Mouse (Mus musculus) heart, postnatal 4 days (tissue): ENCODE measurements at regions not wholly inside any gene's neighbourhood (a gene's known extent, or its start where the extent isn't known, plus 50 kb on each side); places are given as distances from the start of the nearest gene placed in this dataset.
"Not testable (repeated sequence)": the region's sequence is repeated elsewhere in the genome, so short reads cannot be mapped to it uniquely, and the experiment has no call there.

Source experiments
- DNase-seq: peaks from one replicate; pipeline ENCODE4 v3.0.0; 2021

DNA sequence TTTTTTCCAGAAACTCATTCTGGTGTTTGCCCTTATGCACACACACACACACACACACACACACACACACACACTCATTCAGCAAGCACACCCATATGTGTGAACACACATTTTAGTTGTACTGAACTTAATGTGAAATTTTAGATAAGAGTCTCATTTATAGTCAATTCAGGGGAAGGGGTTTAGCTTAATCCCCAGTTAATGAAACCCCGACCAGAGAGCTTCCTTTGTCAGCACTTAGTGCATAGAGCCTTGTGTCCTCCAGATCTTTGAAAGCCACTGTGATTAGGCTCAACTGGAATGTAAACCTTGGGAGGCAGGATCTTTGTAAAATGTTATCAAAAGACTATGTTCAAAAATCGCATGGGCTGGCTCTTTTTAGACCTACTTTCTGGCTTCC, 53.4 kb downstream of the Rps12 start:
- DNase-seq, result no peak

DNA sequence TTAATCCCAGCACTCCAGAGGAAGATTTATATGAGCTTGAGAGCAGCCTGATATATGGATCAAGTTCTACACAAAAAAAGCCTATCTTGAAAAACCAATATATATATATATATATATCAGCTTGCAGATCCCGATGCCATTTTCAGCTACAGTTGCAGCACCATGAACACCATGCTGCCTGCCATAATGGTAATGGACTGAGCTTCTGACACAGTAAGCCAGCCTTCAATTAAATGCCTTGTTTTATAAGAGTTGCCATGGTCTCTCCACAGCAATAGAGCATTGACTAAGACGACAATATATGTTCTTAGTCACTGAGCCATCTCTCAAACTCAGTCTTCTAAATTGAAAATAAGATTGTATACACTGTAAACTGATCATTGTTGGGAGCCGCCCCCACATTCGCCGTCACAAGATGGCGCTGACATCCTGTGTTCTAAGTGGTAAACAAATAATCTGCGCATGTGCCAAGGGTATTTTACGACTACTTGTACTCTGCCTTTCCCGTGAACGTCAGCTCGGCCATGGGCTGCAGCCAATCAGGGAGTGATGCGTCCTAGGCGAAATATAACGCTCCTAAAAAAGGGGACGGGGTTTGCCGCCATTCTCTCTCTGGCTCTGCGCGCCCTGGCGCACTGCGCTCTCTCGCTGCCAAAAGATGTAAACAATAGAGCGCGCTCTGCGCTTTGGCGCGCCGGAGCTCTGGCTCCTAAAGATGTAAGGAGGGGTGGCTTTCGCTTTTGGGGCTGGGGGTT, 60.9 kb downstream of the Rps12 start:
- DNase-seq, result not testable (repeated sequence)

DNA sequence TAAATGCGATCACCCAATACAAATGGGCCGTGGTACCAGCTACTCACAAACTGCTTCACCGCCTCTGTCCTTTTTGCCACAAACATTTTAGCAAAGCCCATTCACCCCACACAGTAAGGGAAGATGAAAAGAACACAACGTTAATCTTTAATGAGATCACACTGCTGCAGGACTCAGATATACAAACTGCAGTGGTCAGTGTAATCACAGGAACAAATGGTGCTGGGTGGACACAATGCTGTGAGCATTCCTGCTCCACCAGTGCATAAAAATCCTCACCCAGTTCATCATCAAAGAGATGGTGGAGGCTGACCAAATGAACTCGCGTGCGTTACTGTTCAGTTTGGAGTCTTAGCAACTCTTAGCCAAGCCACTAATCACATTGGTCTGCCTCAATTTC, 69.0 kb downstream of the Rps12 start:
- no peak for DNase-seq

DNA sequence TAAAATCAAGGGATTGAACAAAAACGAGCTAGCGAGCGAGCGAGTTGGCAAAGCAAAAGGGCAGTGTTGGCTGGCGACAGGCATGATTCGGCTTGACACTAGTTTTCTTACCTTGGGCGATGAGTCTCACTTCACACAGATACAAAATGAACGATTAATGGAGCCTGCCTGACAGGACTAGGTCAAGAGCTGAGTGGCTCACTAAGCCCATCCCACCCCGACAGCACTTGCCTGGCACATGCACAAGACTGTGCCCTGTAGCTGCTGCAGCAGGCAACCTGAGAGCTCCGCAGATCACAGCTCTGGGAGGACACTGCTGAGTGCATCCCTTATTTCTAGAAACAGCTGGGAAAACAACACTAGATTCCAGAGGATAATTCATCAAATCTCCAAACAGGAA, 71.6 kb downstream of the Rps12 start:
- DNase-seq, result no peak

DNA sequence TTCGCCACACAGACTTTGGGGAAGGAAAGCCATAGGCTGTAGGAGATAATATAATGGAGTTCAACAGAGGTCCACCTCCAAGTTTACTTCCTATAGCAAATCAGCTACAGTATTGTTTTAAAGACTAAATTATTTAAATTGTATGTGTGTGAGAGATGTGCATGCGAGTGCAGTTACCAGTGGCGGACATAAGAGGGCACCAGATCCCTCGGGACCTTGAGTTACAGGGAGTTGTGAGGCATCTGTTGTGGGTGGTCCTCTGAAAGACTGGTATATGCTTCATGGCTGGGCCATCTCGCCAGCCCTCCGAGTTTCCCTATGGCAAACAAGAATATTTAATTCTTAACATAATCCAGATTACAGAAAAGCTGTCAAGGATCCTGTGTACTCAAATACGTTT, 72.0 kb downstream of the Rps12 start:
- no peak for DNase-seq

DNA sequence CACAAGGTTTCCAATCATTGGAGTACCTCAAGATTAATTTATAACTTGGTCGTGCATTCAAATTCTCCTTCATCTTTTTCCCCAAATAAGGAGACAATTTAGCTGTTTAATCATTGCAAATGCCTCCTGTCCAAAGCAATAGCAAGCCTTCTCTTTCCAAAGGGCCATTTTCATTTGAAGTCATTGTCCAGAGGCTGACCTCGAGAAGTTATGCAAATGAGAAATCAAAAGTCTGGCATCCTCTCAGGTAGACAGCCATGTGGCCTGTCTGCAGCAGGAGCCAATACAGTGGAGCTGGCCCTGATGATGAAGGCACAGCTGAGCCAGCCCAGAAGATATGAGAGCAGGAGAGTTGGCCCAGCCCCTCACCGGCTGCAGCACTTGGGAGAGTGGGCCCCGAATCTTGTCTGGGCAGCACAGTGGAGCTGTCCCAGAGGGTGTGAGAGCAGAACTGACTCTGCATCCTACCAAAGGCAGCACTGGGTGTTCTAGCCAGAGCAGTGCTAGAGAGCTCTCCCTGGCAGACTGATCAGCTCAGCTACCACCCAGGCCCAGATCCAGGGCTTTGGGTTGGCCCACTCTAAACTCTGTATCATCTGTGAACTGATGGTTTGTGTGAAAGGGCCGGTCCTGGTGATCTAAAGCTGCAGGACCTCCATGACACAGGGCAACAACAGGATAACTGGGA, 74.2 kb downstream of the Rps12 start:
- DNase-seq, result no peak

DNA sequence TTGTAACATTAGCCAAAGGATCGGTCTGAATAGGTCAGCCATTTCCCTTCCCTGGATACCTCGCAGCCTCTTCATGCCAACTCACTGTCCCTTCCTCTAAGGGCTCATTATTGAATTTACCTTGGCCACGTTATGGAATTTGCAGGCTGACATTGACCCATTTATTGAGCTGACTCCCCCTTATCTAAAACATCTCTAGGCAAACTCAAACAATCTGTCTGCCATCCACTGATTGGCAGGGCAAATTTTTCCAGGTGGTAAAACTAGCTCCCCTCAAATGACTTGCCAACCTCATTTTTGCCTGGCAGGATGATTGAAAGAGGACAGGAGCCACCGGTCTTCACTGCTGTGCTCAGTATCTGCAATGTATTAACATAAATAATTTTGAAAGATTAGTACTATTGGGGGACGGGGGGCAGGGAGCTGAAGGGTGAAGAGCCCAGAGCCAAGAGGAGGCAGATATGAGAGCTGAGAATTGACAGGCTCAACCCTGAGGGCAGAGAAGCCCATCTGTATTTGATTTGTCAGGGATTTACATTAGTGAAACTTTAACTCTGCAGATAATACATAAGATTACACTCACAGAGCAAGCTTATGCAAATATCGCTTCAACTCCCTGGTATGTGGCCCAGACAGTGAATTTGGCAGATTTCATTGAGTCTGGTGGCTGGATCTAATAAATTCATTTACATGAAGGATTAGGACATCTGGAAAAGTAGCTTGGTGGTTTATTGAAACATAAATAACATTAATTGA, 75.5 kb downstream of the Rps12 start:
- DNase-seq, result no peak

DNA sequence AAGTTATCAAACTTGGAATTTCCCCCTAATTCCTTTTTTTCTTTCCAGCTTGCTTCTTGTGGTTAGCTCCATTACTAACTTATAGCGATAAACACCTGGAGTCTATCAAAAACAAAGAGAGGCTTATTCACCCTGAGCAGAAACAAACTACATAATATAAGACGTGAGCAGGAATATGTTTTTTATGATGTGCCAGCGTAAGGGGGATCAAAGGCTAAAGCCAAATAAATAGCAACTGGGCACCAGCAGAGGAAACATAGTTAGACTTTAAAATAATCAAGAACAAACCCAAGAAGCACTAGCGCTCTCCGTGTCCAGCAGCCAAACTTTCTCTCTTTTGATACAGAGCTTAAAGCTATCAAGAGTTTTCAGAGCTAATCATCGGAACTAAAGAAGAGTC, 76.1 kb downstream of the Rps12 start:
- DNase-seq, result no peak

DNA sequence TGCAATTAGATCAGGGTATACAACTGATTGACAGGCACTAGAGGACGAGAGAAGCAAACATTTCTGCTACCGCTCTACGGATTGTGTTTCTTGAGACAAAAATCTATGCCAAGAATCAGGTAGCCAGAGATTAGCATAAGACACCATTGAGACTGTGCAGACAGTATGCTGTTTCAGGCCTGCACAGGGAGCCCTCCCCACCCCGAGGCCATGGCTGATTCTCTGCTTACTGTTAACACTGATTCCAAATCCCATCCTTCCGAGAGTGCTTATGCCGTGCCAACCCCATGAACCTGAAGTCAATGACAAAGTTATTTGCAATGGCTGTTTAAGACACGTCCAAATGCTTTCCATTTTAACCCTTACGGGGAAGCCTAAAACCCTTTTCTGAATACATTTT, 78.8 kb downstream of the Rps12 start:
- DNase-seq, result no peak

DNA sequence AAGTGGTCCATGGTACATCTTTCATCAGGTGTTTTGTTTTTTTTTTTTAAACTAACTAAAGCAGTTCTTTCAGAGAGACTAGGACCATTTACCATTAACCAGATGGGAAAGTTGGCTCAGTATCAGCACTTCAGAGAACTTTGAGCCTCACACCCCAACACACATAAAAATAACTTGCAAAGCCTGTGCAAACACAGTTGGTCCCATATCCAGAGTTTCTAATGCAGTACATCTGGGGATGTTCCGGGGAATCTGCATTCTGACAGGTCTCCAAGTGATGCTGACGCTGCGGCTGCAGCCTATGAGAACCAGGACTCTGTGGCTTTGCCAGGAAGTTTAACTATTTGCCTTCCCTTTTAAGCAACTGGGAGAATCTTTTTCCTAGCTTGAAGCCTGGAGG, 79.9 kb downstream of the Rps12 start:
- no peak for DNase-seq

DNA sequence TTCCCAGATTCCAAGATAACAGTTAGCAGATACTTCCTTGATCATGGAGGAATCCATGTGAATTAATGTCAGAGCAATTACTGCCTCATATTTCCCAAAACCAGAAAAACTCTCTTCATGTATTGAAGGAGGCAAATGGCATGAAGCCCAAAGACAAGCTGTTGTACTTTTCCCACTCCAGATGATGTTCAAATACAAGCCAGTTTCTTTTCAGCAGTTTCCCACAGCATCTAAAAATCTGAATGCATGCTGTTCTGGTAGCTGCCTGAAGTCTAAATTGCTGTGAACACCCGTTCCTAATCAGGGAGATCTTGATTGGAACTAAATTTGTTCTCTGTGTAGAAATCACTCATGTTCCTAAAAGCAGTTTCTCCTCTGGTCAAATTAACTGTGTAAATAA, 83.0 kb downstream of the Rps12 start:
- no peak for DNase-seq

DNA sequence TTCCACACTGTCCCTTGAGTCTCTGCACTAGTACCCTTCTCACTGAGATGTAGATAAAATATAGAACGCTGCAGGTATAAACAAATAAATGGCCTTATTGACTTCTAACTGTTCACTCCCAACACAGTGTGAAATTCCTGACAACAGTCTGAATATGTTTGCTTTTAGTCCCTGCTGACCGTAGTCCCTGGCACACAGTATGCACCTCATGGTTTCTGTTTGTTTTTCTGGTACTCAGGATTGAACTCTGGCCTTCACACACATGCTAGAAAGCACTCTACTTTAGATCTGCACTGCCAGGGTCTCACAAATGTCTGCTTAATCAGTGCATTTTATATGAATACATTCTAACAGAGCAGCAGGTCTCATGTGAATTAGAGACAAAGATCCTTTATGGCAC, 95.8 kb downstream of the Rps12 start:
- DNase-seq, result no peak

DNA sequence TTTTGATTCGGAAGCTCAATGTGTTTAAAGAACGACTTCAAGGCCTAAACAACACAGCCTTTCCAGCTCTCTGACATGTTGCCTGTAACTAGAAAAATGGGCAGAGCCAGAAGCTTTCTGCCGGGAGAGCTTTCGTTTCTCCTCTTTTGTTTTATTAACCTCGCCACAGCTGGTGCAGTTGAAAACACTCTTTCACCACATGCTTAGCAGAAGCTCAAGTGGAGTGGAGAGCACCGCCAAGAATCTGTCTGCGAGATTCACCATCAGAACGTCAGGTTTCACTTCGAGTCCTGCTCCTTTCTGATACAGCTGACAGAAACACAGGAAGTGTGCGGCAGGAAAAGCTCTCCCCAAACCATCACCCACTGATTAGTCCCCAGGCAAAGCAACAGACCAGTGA, 100.1 kb downstream of the Rps12 start:
- DNase-seq, result peak; percentile 44

DNA sequence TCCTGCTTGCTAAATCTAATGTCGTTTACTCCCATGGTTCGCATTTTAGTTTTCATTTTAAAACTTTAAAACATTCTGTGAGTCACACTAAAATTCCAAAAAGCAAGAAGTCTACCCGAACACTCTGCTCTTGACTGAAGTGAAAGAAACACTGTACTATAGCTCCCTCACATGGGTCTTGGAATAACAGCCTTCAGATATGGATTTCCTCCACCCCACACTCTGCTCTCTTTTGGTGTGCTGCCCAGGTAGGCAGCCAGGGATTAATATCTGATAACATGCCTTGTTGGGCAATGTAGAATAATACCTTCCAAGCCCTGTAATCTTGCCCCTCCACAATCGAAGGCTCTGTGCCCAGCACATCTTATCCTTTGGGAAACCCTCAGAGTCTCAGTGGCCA, 104.0 kb downstream of the Rps12 start:
- DNase-seq, result no peak

DNA sequence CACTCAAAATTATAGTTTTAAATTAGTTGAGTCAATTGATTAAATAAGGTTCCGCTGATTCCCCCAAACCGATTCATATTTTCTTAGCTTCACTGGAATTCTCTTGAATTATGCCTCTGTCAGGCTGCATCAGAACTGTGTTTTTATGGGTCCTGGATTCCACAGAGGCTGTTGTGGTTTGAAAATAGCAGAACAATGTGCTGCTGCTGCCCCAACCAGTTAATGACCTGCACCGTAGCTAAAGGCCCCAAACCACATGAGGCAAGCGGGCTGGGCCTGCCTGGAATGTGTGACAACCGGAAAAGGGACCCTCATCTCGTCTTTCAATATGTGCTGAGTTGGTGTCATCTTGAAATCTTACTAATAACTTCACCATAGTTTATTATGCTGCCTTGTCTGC, 111.2 kb downstream of the Rps12 start:
- no peak for DNase-seq

DNA sequence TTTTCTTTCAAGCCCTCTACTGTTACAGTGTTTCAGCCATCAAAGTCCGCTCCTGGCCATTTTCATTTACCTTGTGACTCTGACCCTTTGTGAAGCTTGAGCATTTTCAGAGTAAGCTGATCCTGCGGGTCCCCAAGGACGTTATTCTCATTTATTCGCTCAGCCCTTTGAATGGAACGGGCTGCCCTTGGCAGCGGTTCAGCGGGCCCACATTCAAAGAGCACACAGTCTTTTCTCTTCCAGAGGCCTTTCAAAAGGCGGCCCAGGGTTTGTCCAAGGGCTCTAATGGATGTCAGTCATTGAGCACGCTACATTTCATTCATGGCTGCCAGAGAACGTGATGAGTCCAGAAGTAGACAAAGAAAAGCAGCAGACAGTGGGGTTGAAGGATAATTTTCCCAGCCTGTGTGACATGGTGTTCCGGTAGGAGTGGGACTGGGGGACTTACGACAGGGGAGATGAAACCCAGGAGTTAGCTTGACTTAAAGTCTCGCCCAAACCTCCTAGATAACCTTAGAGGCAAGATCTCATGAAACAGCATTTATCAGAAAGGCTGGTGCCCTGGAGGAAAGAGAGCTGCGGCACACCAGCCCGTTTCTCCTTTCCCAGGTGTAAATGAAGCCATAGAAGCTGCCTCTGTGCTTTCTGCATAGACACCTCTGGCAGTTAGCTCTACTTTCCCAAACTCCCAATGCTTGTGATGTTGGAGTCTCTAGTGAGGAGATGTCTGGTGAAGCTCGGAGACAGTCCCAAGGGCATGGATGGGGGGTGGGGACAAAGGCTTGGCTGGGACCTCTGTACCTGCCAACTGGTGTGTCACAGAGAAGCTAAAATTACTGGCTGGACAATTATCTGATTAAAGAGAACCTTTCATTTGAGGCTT, 112.2 kb downstream of the Rps12 start:
- DNase-seq, result no peak

DNA sequence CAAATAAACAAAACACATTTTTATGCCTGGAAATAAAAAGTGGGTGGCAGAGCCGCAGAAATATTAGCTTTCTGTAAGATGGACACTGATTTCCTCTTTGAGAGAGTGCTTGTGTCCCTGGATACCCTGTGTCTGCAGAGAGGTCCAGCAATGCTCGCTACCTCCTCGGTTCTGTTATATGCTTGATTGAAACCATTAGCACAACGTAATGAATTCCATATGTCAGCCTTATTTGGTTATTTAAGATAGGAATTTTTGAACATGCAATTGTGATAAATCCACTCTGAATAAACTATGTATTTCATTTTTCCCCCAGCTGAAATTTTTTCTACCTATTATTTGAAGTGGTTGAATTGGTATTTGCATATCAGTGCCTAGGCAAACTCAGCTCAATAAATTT, 114.8 kb downstream of the Rps12 start:
- no peak for DNase-seq

DNA sequence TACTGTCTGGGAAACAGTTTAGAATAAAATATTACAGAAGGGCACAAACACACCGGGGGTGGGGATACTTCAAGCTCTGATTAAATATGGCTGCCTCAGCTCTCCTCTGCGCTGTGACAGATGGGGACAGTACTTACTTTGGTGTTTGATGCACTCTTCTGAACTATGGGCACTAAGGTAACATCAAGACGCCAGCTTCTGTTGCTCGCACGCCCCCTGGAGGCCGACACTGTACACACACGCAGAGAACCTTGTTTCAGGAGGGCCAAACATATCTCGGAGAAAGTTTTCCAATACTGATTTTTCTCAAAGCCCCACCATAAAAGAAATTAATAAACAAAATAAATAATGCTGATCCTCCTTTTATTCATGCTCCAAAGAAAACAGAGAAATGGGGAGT, 115.6 kb downstream of the Rps12 start:
- peak; percentile 29 for DNase-seq

DNA sequence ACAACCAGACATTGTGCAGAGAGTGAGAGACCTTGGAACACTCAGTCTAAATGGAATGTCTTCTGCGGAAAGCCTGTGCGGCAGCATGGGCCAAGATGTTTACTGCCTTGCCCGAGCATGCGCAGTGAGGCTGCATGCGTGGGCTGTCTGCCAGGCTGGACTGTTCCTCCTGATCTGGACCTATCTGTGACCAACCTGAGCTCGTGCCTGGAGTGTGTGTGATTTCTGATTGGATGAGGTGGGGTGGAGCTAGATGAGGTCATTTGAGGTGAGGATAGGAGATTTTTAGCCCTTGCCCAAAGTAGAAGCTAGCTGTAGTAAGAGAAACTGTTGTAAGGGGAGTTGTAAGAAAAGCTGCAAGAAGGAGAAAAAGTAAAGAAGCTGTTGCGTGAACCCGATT, 121.2 kb downstream of the Rps12 start:
- peak; percentile 33 for DNase-seq

DNA sequence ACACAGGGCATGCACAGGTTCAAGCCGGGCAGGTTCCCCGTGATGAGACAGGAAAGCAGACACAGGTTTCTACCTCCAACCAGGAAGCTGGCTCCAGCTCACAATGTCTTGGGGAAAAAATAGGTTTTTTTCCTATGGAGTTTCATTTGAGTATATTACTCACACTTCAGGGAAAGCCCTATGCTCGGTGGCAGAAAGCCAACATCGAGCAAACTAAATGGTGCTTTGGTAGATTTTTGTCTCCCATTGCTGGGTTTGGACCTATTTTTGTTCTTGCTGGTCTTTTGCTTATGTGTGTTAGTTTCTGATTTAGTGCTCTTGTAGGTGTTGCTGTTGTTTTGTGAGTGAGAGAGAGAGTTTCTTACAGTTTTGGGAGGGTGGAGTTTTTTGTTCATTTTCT, 160.9 kb downstream of the Rps12 start:
- DNase-seq, result no peak

DNA sequence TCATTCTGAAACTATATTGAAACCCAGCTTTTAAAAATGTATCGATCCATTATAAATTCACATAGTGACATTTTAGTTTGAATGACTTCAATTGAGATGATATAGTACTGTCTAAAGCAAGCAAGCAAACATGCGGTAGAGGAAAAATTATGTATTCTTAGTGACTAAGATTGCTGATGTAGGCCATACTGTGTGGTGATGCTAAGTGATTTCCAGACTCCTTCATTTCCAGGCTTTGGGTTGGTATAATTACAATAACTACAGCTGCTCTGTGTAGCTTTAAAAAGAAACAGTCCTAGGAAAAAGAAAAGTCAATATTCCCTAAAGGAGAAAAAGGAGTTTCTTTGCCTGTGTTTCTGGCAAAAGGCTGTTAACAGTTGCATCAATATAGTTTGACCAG, 175.0 kb downstream of the Rps12 start:
- DNase-seq, result no peak

DNA sequence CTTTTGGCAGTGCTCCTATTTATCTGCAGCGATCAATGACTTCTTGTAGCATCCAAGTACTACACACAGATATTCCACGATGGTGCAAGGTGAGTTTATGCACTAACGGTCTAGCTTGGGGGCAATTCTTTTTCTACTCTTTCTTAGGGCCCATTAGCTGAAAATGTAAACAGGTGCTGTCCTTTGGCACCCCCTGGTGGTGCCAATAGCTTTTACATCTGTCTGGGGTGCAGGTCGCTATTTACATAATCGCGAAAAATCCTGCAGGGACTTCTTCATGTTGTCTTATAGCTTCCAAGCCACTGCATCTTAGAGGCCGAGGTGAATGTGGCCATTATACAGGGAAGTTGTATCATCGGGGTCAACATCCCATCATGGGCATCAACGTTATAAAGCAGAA, 175.9 kb downstream of the Rps12 start:
- DNase-seq, result peak; percentile 68

DNA sequence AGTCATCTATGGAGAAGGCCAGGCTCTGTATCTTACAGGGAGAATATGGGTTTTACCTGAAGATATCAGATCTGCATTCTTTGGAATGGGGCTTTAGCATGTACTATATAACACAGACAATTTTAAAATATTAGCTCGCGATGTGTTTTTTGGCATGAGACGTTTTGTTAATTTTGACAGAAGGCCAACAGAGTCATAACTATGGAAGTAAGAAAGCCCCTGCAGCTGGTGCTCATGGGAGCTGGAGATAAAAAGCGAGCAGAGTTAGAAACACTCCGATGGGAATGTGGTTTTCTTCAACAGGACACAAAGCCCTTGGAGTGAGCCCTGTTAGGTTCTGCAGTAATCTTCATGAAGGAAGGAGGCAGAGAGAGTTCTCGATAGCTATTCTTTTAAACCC, 176.6 kb downstream of the Rps12 start:
- no peak for DNase-seq
